Mouse (Mus musculus): ENCODE measurements around the gene Ly6g6f.

- TF ChIP-seq POLR2A (IDR thresholded peaks at IDR 0.05; ENCODE audit: extremely low read depth, insufficient read depth, low read length), result no peak
- TF ChIP-seq CTCF (IDR thresholded peaks at IDR 0.05; ENCODE audit: low read depth, low read length), result peak; percentile 17; the same call in 1 of the 2 replicates
Observed at GRCm38 (mm10) chr17:35079778-35080177, 5.6 kb downstream of the Ly6g6f start.

Measured in liver, adult 2 months (tissue).